Mouse (Mus musculus) C2C12 (cell line): ENCODE measurements around the gene Olfm1.

Experiments used
- CEBPB ChIP-seq: IDR thresholded peaks from one replicate; pipeline ENCODE4 v1.6.1; 2011; ENCODE audit warnings: low read depth, mild to moderate bottlenecking, control low read depth, moderate library complexity
- CTCF ChIP-seq: IDR thresholded peaks from one replicate; pipeline ENCODE4 v1.5.1; 2011; ENCODE audit not compliant: control insufficient read depth, insufficient read depth, insufficient read length
- FOSL1 ChIP-seq: IDR thresholded peaks from one replicate; pipeline ENCODE4 v1.8.0; 2011; ENCODE audit warnings: mild to moderate bottlenecking, low read length; ENCODE audit not compliant: poor library complexity, insufficient read depth, severe bottlenecking
- MAX ChIP-seq: IDR thresholded peaks from one replicate; pipeline ENCODE4 v1.6.1; 2011; ENCODE audit warnings: mild to moderate bottlenecking, control low read depth
- MYOG ChIP-seq: IDR thresholded peaks from one replicate; pipeline ENCODE4 v1.6.1; 2011; ENCODE audit not compliant: control insufficient read depth, insufficient read length; ENCODE audit errors: extremely low read depth
- USF1 ChIP-seq: IDR thresholded peaks from one replicate; pipeline ENCODE4 v1.6.1; 2011; ENCODE audit warnings: low read depth, mild to moderate bottlenecking, control low read depth, moderate library complexity

DNA sequence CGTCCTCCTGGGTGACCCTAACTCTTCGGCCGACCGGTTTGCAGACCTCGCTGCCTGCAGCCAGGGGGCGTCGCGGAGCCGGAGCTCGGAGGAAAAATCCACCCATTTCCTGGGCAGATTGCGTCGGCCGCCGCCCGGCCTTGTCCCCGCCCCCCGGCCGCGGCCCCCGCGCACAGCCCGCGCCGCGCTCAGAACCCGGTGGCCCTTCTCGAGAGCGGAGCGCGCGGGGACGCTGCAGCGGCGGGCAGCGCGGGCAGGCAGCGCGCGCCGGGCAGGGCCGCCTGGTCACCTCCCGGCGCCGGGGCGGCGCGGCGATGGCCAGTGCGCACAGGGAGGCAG lies 12.6 kb downstream of the Olfm1 start:
- peak; percentile 89 for TF ChIP-seq CTCF
- TF ChIP-seq MYOG: no peak
- TF ChIP-seq MAX: no peak
- no peak for TF ChIP-seq CEBPB
- TF ChIP-seq USF1: no peak
- no peak for TF ChIP-seq FOSL1
